Mouse (Mus musculus): ENCODE measurements around the gene Rasal2. TPM values are rescaled to one million over a fixed set of nuclear protein-coding genes. Genes with fewer than 3 reads are reported as not detected.

Rasal2 gene
- 2.1 and 3.4 TPM in 2 replicates for polyA plus RNA-seq (2012; rRNA removed; ENCODE audit: low replicate concordance)

GRCm38 (mm10) chr1:157412454-157413369 lies at the start of gene Rasal2:
Gene Rasal2, minus strand, starts transcription at chr1:157412595.

DNA sequence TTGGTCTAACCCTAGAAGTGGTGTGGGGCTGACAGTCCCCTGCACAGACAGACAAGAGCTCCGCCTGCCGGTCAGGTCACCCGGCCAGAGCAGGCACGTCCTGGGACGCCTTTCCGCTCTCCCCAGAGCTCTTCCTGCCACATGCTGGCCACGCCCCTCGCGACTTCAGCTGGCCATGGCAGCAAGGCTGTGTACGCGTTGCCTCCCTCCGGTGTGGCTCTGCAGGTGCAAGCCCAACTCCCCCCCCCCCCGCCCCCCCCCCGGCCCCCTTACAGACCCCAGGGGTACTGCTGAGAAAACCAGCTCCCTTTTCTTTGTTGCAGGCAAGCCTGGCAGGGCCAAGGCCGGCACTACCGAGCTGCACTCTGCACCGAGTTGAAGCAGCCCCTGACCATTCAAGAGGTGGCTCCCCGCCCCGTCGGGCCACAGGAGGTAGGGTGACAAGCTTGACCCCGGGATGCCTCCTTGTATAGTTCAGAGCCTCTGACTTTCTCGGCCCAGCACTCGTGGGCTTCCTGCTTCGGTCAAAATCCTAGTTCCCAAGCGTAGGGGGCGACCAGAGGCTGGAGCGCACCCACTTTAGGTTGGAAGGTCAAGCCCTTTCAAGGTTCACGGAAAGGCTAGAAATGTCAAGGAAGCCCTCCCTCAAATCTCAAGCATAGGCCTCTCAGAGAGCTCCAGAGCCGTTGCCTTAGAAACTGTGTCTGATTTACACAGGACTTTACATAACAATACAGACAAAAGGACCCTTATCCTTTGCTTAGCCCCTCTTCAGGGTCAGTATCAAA lies 46.2 kb upstream of the Rasal2 start, which contains the start of gene Cryzl2:
Gene Cryzl2, plus strand, starts transcription at position 157 of the 788 bp plus-strand sequence.

DNA sequence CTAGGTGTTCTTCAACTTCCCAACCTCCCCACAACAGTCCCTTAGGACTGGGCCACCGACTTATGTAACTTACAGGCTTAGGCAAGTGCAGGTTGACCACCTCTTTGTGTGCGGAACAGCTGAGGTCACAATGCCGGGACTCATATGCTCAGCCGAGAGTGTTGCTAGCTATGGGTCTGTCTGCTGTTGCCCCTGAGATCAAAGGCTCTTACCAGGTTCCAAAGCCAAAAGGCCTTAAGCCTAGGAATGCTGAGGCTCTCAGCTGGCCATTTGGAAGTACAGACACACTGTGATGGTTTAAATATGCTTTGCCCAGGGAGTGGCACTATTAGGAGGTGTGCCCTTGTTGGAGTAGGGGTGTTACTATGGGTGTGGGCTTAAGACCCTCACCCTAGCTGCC lies 303.8 kb downstream of the Rasal2 start, which contains the start of gene Tex35:
Gene Tex35, minus strand, starts transcription at position 101 of the 400 bp plus-strand sequence.

Other genes with a start within 250 kb of the Rasal2 start
- gene Cryzl2, start 46.0 kb upstream of the Rasal2 start, polyA plus RNA-seq (2012; rRNA removed; ENCODE audit: low replicate concordance) = 17.7 and 28.0 TPM in 2 replicates
- gene Sec16b, start 94.1 kb upstream of the Rasal2 start, polyA plus RNA-seq (2012; rRNA removed; ENCODE audit: low replicate concordance) = 7.1 and 12.4 TPM in 2 replicates